Mouse (Mus musculus) lung, embryonic 15.5 days (tissue): ENCODE results near the gene Hes3. TPM values are rescaled to one million over a fixed set of nuclear protein-coding genes. Genes with fewer than 3 reads are reported as not detected.

Experiments used
- ATAC-seq: fragments of 200-750 bp; cut with Nextera tagmentation; 2 replicates; pipeline ENCODE4 v1.8.0; 2017; ENCODE audit warnings: moderate number of reproducible peaks, borderline replicate concordance; ENCODE audit not compliant: low FRiP score, low TSS enrichment; ENCODE audit errors: extremely low read depth
- H3K27ac ChIP-seq: fragments of 300-500 bp; sonication (generic); 2 replicates; pipeline ENCODE4 v1.5.1; 2015; ENCODE audit warnings: moderate library complexity, mild to moderate bottlenecking, inconsistent platforms
- H3K27me3 ChIP-seq: fragments of 300-500 bp; sonication (generic); 2 replicates; pipeline ENCODE4 v1.6.1; 2015; ENCODE audit warnings: inconsistent platforms
- H3K36me3 ChIP-seq: fragments of 300-500 bp; sonication (generic); 2 replicates; pipeline ENCODE4 v1.6.1; 2015; ENCODE audit warnings: inconsistent platforms
- H3K4me1 ChIP-seq: fragments of 300-500 bp; sonication (generic); 2 replicates; pipeline ENCODE4 v1.6.1; 2015; ENCODE audit warnings: inconsistent platforms
- H3K4me2 ChIP-seq: fragments of 300-500 bp; sonication (generic); 2 replicates; pipeline ENCODE4 v1.6.1; 2015; ENCODE audit warnings: inconsistent platforms, mild to moderate bottlenecking, moderate library complexity
- H3K4me3 ChIP-seq: fragments of 300-500 bp; sonication (generic); 2 replicates; pipeline ENCODE4 v1.5.1; 2015; ENCODE audit warnings: mild to moderate bottlenecking, inconsistent platforms
- H3K9ac ChIP-seq: fragments of 300-500 bp; sonication (generic); 2 replicates; pipeline ENCODE4 v1.6.1; 2015; ENCODE audit warnings: inconsistent platforms
- H3K9me3 ChIP-seq: fragments of 300-500 bp; sonication (generic); 2 replicates; pipeline ENCODE4 v1.6.1; 2016; ENCODE audit warnings: inconsistent platforms
- whole genome bisulfite sequencing: fragments of 180-500 bp; shearing (Covaris S2); methylation state at CpG from one replicate; pipeline ENCODE4 v1.1.7; 2015; 5-methylcytosine and 5-hydroxymethylcytosine counted together
- polyA plus RNA-seq: library from polyadenylated mRNA; unstranded; fragments of >200 nt; fragmentation: Nextera tagmentation; extraction: Ambion mirVana; gene quantifications from 2 replicates; pipeline ENCODE4 v1.2.1, GENCODE M21; 2015

The Hes3 gene
- polyA plus RNA-seq, 1 experiment from 2014 or later = not detected

DNA sequence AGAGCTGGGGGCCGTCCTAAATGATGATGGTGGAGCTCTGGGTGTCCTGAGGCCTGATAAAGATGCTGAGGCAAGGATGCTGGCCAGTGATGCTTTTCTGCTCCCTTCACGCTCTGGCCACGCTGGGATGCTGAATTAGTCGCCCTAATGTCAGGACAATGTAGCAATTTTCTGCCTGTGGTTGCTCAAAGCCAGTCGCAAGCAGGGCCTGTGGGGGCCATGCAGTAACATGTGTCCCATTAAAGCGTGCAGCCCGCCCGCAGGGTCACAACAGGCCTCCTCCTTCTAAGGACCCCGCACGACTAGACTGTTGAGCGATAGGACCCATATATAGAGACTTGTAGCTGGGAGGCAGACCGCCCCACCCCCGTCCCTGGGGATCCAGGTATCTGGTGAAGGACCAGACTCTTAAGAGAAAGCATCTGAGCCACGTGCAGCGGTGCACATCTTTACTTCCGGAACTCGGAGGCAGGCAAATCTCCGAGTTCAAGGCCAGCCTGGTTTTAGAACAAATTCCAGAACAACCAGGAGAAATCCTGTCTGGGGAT lies 3.0 kb downstream of the Hes3 start:
- Histone ChIP-seq H3K36me3 (no peaks in the 10 kb centered on the region), H3K4me3 (no peak overlapping the region), H3K27ac (no peak overlapping the region), H3K9ac (no peak overlapping the region), H3K4me1 (peaks cover 16% of the 10 kb centered on the region), H3K9me3 (no peaks in the 10 kb centered on the region), H3K27me3 (peaks cover 92% of the 10 kb centered on the region), H3K4me2 (no peak overlapping the region)
- 56% methylated on average over 18 of the region's 18 CpGs for WGBS
- no peak for ATAC-seq

DNA sequence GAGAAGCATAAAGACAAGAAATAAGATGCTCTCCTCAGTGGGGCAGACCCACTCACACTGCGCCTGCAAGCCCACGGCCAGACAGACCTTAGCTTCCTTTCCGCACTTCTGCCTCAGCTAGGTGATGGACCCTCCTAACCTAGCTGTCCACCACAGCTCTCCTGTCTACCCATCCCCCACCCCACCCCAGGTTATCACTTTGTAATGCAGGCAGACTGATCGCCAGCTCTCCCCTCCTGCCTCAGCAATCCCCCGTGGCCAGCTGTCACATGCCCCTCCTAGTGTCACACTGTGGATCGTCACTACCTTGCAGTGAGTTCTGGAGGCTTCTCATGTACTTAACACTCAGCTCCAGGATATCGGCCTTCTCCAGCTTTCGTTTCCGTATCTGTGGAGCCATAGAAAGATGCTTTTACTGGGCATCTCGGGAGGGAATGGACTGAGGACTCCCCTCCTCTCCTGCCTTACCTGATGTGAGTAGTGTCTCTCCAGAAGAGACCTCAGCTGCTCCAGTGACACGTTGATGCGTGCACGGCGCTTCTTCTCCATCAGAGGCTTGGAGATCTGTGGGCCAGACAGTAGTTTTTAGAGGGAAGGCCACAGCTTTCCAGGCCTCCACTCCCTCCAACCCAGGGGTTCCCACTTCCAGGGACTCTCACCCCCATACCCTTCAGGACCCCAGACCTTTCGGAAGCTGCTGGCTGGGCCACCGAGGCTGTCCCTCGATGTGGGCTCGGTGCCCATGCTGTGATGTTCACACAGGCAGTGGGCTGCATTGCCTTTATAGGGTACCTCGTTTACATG lies 3.9 kb downstream of the Hes3 start:
- H3K4me3 ChIP-seq = no peak overlapping the region
- no peak overlapping the region for H3K4me2 ChIP-seq
- H3K9me3 ChIP-seq = no peaks in the 10 kb centered on the region
- H3K27ac ChIP-seq = no peak overlapping the region
- H3K9ac ChIP-seq = no peak overlapping the region
- H3K4me1 ChIP-seq = peaks cover 25% of the 10 kb centered on the region
- WGBS = 20% methylated on average over 19 of the region's 19 CpGs
- H3K36me3 ChIP-seq = no peaks in the 10 kb centered on the region
- H3K27me3 ChIP-seq = peaks cover 92% of the 10 kb centered on the region
- ATAC-seq = no peak

- no peak for ATAC-seq
- H3K4me1 ChIP-seq = peaks cover 26% of the 10 kb centered on the region
- no peaks in the 10 kb centered on the region for H3K36me3 ChIP-seq
- peaks cover 92% of the 10 kb centered on the region for H3K27me3 ChIP-seq
- WGBS = 4% methylated on average over 26 of the region's 26 CpGs
- H3K9ac ChIP-seq = no peak overlapping the region
- no peak overlapping the region for H3K27ac ChIP-seq
- H3K9me3 ChIP-seq = no peaks in the 10 kb centered on the region
- no peak overlapping the region for H3K4me3 ChIP-seq
- no peak overlapping the region for H3K4me2 ChIP-seq
These were observed 4.6 kb downstream of the Hes3 start for GRCm38 (mm10) chr4:152286887-152287286.

DNA sequence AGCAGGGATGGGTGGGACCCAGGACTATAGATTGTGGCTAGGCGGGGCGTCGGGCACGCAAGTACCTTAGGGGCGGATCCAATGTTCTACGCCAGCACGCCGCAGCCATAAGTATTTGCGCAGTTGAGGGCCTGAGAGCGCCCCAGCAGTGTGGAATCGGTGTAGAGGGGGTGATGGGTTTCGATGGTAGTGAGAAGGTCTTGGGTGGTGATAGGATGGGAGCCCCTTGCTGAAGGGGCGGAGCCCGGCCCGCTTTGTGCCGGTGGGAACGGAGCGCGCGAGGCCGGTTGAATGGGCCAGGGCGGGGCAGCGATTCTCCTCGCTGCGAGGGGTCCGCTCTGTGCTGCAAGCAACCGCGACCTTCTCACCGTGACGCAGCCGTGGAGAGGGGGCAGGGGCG lies 5.3 kb downstream of the Hes3 start:
- Histone ChIP-seq H3K9ac (no peak overlapping the region), H3K4me1 (peaks cover 26% of the 10 kb centered on the region), H3K27ac (no peak overlapping the region), H3K36me3 (no peaks in the 10 kb centered on the region), H3K4me2 (peak overlapping the region; percentile 33), H3K27me3 (peaks cover 92% of the 10 kb centered on the region), H3K4me3 (0 out of 2 replicates have a peak overlapping the region, but pooled peaks have one; percentile 10), H3K9me3 (no peaks in the 10 kb centered on the region)
- 3% methylated on average over 32 of the region's 32 CpGs for WGBS
- 0 out of 2 replicates have a peak, but pooled peaks have one; percentile 4 for ATAC-seq

DNA sequence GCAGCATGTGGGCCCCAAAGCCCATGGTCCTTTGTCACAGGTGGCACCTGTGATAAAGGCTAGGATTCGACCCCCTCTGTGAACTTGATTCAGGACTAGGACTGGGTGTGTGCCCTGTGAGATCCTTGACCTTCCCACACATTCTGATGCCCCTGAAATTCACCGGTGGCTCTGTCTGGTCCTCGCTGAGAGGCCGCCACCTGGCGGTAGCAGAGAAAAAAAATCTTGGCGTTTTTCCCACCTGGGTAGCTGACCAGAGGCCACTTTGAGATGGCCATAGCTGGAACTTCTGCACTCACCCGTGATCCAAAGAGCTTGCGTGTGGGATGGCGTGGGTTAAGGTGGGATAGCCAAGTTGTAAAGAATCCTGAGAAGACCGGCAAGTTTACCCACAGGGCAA lies 6.0 kb downstream of the Hes3 start:
- H3K27ac ChIP-seq = no peak overlapping the region
- H3K4me3 ChIP-seq = no peak overlapping the region
- no peaks in the 10 kb centered on the region for H3K9me3 ChIP-seq
- peaks cover 92% of the 10 kb centered on the region for H3K27me3 ChIP-seq
- no peak overlapping the region for H3K9ac ChIP-seq
- no peak overlapping the region for H3K4me2 ChIP-seq
- no peaks in the 10 kb centered on the region for H3K36me3 ChIP-seq
- no peak for ATAC-seq
- 4% methylated on average over 10 of the region's 10 CpGs for WGBS
- H3K4me1 ChIP-seq = peaks cover 26% of the 10 kb centered on the region

DNA sequence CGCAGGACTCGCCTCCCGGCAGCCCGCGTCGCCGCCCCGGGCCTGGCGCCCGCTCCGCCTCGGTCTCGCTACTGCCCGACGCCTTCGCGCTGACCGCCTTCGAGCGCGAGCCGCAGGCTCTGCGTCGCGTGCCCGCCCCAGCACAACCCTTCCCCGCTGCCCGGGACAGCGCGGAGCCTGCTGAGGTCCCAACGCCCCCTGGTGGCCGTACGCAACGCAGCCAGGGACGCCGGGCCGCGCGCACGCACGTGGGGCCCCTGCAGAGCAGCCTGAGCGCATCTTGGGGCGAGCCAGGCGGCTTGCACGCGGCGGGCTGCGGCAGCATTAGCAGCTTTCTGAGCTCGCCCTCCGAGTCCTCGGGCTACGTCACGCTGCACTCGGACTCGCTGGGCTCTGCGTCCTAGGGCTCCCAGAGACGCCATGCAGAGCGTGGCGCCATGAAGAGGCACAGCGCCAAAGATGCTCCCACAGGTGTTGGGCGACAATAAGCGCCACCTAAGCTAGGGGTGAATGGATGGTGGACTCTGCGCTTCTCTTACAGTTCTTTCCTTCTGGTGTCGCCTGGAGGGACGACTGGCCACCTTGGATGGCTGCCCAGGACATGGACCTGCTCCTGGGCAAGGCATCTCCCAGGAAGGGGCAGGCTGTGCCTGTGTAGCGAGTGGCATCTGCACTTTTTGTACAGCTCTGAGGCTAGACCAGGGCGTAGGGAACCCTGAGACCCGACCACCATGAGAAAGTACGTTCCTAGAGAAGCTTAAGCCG lies 8.1 kb downstream of the Hes3 start:
- H3K4me3 ChIP-seq = peak overlapping the region; percentile 18
- H3K9ac ChIP-seq = no peak overlapping the region
- no peak overlapping the region for H3K27ac ChIP-seq
- 4% methylated on average over 65 of the region's 70 CpGs for WGBS
- 0 out of 2 replicates have a peak, but pooled peaks cover 6% of the 10 kb centered on the region for H3K36me3 ChIP-seq
- H3K4me2 ChIP-seq = peak overlapping the region; percentile 54
- peaks cover 22% of the 10 kb centered on the region for H3K4me1 ChIP-seq
- H3K27me3 ChIP-seq = peaks cover 88% of the 10 kb centered on the region
- peak; percentile 83 for ATAC-seq
- no peaks in the 10 kb centered on the region for H3K9me3 ChIP-seq

GRCm38 (mm10) chr4:152282721-152283120 lies 8.7 kb downstream of the Hes3 start:
- no peak overlapping the region for H3K9ac ChIP-seq
- WGBS = 17% methylated on average over 33 of the region's 34 CpGs

DNA sequence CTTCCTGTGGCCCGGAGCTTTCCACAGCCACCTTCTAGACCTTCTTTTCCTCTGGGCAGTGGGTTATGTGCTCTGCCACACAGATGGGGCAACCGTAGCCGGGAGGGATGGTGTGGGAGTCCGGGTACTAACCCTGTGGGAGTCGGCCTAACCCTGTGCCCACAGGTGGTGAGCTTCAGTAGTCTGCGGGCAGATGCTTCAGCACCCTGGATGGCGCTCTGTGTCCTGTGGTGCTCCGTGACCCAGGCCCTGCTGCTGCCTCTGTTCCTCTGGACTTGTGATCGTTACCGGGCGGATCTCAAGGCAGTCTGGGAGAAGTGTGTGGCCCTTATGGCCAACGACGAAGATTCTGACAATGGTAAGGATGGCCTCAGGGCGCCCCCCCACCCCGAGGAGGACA lies 9.9 kb downstream of the Hes3 start:
- peaks cover 20% of the 10 kb centered on the region for H3K4me1 ChIP-seq
- H3K4me2 ChIP-seq = no peak overlapping the region
- H3K27me3 ChIP-seq = peaks cover 71% of the 10 kb centered on the region
- H3K36me3 ChIP-seq = 0 out of 2 replicates have a peak, but pooled peaks cover 6% of the 10 kb centered on the region
- no peaks in the 10 kb centered on the region for H3K9me3 ChIP-seq
- 45% methylated on average over 15 of the region's 15 CpGs for WGBS
- H3K9ac ChIP-seq = no peak overlapping the region
- H3K27ac ChIP-seq = no peak overlapping the region
- no peak for ATAC-seq
- no peak overlapping the region for H3K4me3 ChIP-seq

More at GRCm38 (mm10) chr4:152282721-152283120, 8.7 kb downstream of the Hes3 start:
- 0 out of 2 replicates have a peak, but pooled peaks cover 6% of the 10 kb centered on the region for H3K36me3 ChIP-seq
- H3K4me3 ChIP-seq = peak overlapping the region; percentile 18
- no peak for ATAC-seq
- H3K9me3 ChIP-seq = no peaks in the 10 kb centered on the region
- peaks cover 82% of the 10 kb centered on the region for H3K27me3 ChIP-seq
- H3K27ac ChIP-seq = no peak overlapping the region; the same call in 1 of the 2 replicates
- peaks cover 22% of the 10 kb centered on the region for H3K4me1 ChIP-seq
- H3K4me2 ChIP-seq = peak overlapping the region; percentile 54

GRCm38 (mm10) chr4:152278986-152279385 lies 12.5 kb downstream of the Hes3 start:
- Histone ChIP-seq H3K4me2 (no peak overlapping the region), H3K9ac (no peak overlapping the region), H3K4me1 (peaks cover 32% of the 10 kb centered on the region), H3K27me3 (peaks cover 64% of the 10 kb centered on the region), H3K36me3 (0 out of 2 replicates have a peak, but pooled peaks cover 6% of the 10 kb centered on the region), H3K27ac (no peak overlapping the region), H3K4me3 (no peak overlapping the region), H3K9me3 (no peaks in the 10 kb centered on the region)
- no peak for ATAC-seq
- WGBS = 86% methylated on average over 23 of the region's 23 CpGs

- H3K36me3 ChIP-seq = 0 out of 2 replicates have a peak, but pooled peaks cover 6% of the 10 kb centered on the region
- no peak overlapping the region for H3K4me3 ChIP-seq
- H3K27ac ChIP-seq = no peak overlapping the region
- peaks cover 32% of the 10 kb centered on the region for H3K4me1 ChIP-seq
- H3K27me3 ChIP-seq = peaks cover 60% of the 10 kb centered on the region
- no peak overlapping the region for H3K4me2 ChIP-seq
- H3K9me3 ChIP-seq = no peaks in the 10 kb centered on the region
- H3K9ac ChIP-seq = no peak overlapping the region
- ATAC-seq = no peak
- WGBS = 59% methylated on average over 2 of the region's 2 CpGs
These were observed 13.5 kb downstream of the Hes3 start for GRCm38 (mm10) chr4:152277916-152278315.

GRCm38 (mm10) chr4:152276389-152277347 lies 14.8 kb downstream of the Hes3 start:
- Histone ChIP-seq H3K27ac (no peak overlapping the region), H3K27me3 (peaks cover 49% of the 10 kb centered on the region), H3K9me3 (no peaks in the 10 kb centered on the region), H3K4me1 (peaks cover 41% of the 10 kb centered on the region), H3K4me3 (no peak overlapping the region), H3K4me2 (no peak overlapping the region), H3K36me3 (0 out of 2 replicates have a peak, but pooled peaks cover 6% of the 10 kb centered on the region), H3K9ac (no peak overlapping the region)
- no peak for ATAC-seq
- WGBS = 52% methylated on average over 10 of the region's 10 CpGs
